Comparison of ENCODE assay signal across 17 mouse cellular contexts in the genomic region with DNA sequence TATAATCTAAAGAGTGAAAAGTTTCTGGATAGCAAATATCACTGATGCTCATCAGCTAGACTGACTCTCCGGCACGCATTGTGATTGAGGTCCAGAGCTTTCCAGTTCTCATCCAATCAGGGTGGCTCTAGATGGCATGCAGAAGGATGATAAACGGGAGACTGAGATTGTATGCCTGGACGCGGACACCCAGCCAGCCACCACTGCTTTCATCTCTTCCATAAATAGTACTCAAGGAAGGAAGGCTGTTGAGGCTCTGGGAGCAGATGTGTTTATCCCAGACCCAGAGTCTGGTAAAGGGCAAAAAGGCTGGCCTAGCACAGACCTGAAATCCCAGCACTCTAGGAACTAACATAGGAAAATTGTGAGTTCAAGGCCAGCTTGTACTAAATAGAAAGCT.
"Had no signal": no experiment of that assay in that cellular context is flagged by ENCODE, and none has a peak within 500 bp of the region (broad histone marks: within the 10 kb centered on the region; RNA-seq: fewer than 3 reads in every experiment).

No protein-coding gene starts in this region.

- H3K4me2 ChIP-seq: liver, embryonic 12.5 days; midbrain, embryonic 12.5 days; neural tube, embryonic 13.5 days; neural tube, embryonic 15.5 days had no signal

- H3K27me3 ChIP-seq: liver, embryonic 12.5 days; midbrain, embryonic 12.5 days; neural tube, embryonic 13.5 days; neural tube, embryonic 15.5 days had no signal

- ATAC-seq: liver, embryonic 12.5 days; midbrain, embryonic 16.5 days had no signal

- DNase-seq: midbrain, embryonic 14.5 days; retina, postnatal 1 day; right cerebral cortex, adult 18-20 months; right cerebral cortex, postnatal 25 days; right cerebral cortex, postnatal 4 days; spleen, adult 18-20 months; thymus, adult 18-20 months; thymus, postnatal 14 days; thymus, postnatal 36 days had no signal

- H3K4me1 ChIP-seq: liver, embryonic 12.5 days; midbrain, embryonic 10.5 days; midbrain, embryonic 12.5 days had no signal

- H3K4me3 ChIP-seq: liver, embryonic 12.5 days; midbrain, embryonic 10.5 days; midbrain, embryonic 12.5 days; myocyte; neural tube, embryonic 13.5 days; neural tube, embryonic 15.5 days had no signal

- H3K36me3 ChIP-seq: liver, embryonic 12.5 days; midbrain, embryonic 10.5 days; midbrain, embryonic 12.5 days; neural tube, embryonic 13.5 days; neural tube, embryonic 15.5 days had no signal

- H3K9ac ChIP-seq: liver, embryonic 12.5 days; liver, embryonic 14.5 days; midbrain, embryonic 12.5 days; neural tube, embryonic 13.5 days; neural tube, embryonic 15.5 days had no signal

- H3K9me3 ChIP-seq: liver, embryonic 12.5 days; midbrain, embryonic 10.5 days; midbrain, embryonic 12.5 days; neural tube, embryonic 13.5 days; neural tube, embryonic 15.5 days had no signal

- H3K27ac ChIP-seq: liver, embryonic 12.5 days; liver, embryonic 14.5 days; midbrain, embryonic 10.5 days; midbrain, embryonic 12.5 days; neural tube, embryonic 13.5 days; neural tube, embryonic 15.5 days had no signal
